Mouse (Mus musculus) CH12.LX (cell line): ENCODE measurements around the gene Gpr3. TPM values are rescaled to one million over a fixed set of nuclear protein-coding genes. Genes with fewer than 3 reads are reported as not detected.

Source experiments
- DNase-seq: peaks from one replicate; pipeline ENCODE4 v3.0.0-alpha.2; 2013; ENCODE audit errors: extremely low read depth
- H3K27ac ChIP-seq: 2 replicates; pipeline ENCODE4 v1.5.1; 2012; ENCODE audit warnings: low read depth, mild to moderate bottlenecking, control low read depth, moderate library complexity; ENCODE audit not compliant: insufficient read depth
- H3K27me3 ChIP-seq: replicated peaks from 2 replicates; pipeline ENCODE3; 2012; ENCODE audit warnings: inconsistent platforms
- H3K36me3 ChIP-seq, 2 experiments: replicated peaks in 1 of 2; 2 replicates each; pipeline versions ENCODE3 to v1.6.1; 2012; ENCODE audit warnings: inconsistent platforms in 1 of 2, low read length in 1 of 2, mild to moderate bottlenecking in 1 of 2, mixed read lengths in 1 of 2, moderate library complexity in 1 of 2; ENCODE audit not compliant: control insufficient read depth in 1 of 2, insufficient read depth in 1 of 2
- H3K4me1 ChIP-seq, 2 experiments: 2 replicates each; pipeline ENCODE4 v1.6.1; 2012; ENCODE audit warnings: inconsistent platforms in 1 of 2, moderate library complexity in 1 of 2; ENCODE audit not compliant: insufficient read depth in 2 of 2, control insufficient read depth in 1 of 2
- H3K4me2 ChIP-seq: 2 replicates; pipeline ENCODE4 v1.6.1; 2012; ENCODE audit warnings: low read depth, mild to moderate bottlenecking, control low read depth; ENCODE audit not compliant: poor library complexity, insufficient read depth, severe bottlenecking
- H3K4me3 ChIP-seq, 3 experiments: fragments of 150-350 bp in 1 of 3; sonication (generic) in 1 of 3; replicated peaks in 1 of 3; 2 replicates each; pipeline versions ENCODE3 to v1.5.1; 2011 to 2012; ENCODE audit warnings: low read depth in 2 of 3, low read length in 2 of 3, mild to moderate bottlenecking in 2 of 3, moderate library complexity in 2 of 3, control low read depth in 1 of 3, improper control_type of control experiment in 1 of 3, inconsistent platforms in 1 of 3, mixed read lengths in 1 of 3; ENCODE audit not compliant: poor library complexity in 1 of 3
- H3K79me2 ChIP-seq: replicated peaks from 2 replicates; pipeline ENCODE4 v1.6.1; 2012; ENCODE audit warnings: mild to moderate bottlenecking, moderate library complexity; ENCODE audit not compliant: control insufficient read depth, poor library complexity, insufficient read depth, severe bottlenecking; ENCODE audit errors: extremely low read depth
- H3K9ac ChIP-seq: 2 replicates; pipeline ENCODE4 v1.6.1; 2012; ENCODE audit warnings: low read depth, mild to moderate bottlenecking, control low read depth, moderate library complexity; ENCODE audit not compliant: insufficient read depth
- H3K9me3 ChIP-seq: replicated peaks from 2 replicates; pipeline ENCODE3; 2012; ENCODE audit warnings: low read length, inconsistent platforms, mixed read lengths
- BHLHE40 ChIP-seq: IDR thresholded peaks from 2 replicates; pipeline ENCODE4 v1.6.1; 2011; ENCODE audit warnings: mild to moderate bottlenecking, low read depth, low read length, improper control_type of control experiment
- CHD1 ChIP-seq: IDR thresholded peaks from 2 replicates; pipeline ENCODE4 v1.6.1; 2012; ENCODE audit warnings: low read depth, low read length, improper control_type of control experiment, inconsistent platforms
- CHD2 ChIP-seq: IDR thresholded peaks from 2 replicates; pipeline ENCODE4 v1.6.1; 2011; ENCODE audit warnings: low read length, improper control_type of control experiment
- CTCF ChIP-seq, 2 experiments: IDR thresholded peaks in 1 of 2; conservative IDR thresholded peaks in 1 of 2; 2 replicates each; pipeline ENCODE4 v1.5.1; 2011 to 2012; ENCODE audit warnings: low read depth in 2 of 2, low read length in 2 of 2, improper control_type of control experiment in 1 of 2, inconsistent platforms in 1 of 2, mild to moderate bottlenecking in 1 of 2, moderate library complexity in 1 of 2
- ELF1 ChIP-seq: IDR thresholded peaks from 2 replicates; pipeline ENCODE4 v1.6.1; 2014; ENCODE audit warnings: low read depth, mild to moderate bottlenecking, inconsistent platforms, low read length, improper control_type of control experiment
- EP300 ChIP-seq: IDR thresholded peaks from 2 replicates; pipeline ENCODE4 v1.6.1; 2011; ENCODE audit warnings: low read length, improper control_type of control experiment
- ETS1 ChIP-seq: conservative IDR thresholded peaks from 2 replicates; pipeline ENCODE4 v1.6.1; 2012; ENCODE audit warnings: low read depth, mild to moderate bottlenecking, inconsistent platforms, low read length, improper control_type of control experiment, moderate library complexity
- GABPA ChIP-seq: IDR thresholded peaks from 2 replicates; pipeline ENCODE4 v1.6.1; 2012; ENCODE audit warnings: low read depth, low read length, improper control_type of control experiment, inconsistent platforms; ENCODE audit not compliant: insufficient replicate concordance
- HCFC1 ChIP-seq: IDR thresholded peaks from 2 replicates; pipeline ENCODE4 v1.6.1; 2012; ENCODE audit warnings: low read depth, mild to moderate bottlenecking, inconsistent platforms, low read length, improper control_type of control experiment
- IRF4 ChIP-seq: IDR thresholded peaks from 2 replicates; pipeline ENCODE4 v1.6.1; 2014; ENCODE audit warnings: low read depth, mild to moderate bottlenecking, inconsistent platforms, low read length, improper control_type of control experiment
- JUN ChIP-seq: IDR thresholded peaks from 2 replicates; pipeline ENCODE4 v1.6.1; 2011; ENCODE audit warnings: low read depth, mild to moderate bottlenecking, low read length, improper control_type of control experiment, moderate library complexity; ENCODE audit not compliant: insufficient read depth
- JUND ChIP-seq: conservative IDR thresholded peaks from 2 replicates; pipeline ENCODE4 v1.6.1; 2011; ENCODE audit warnings: low read depth, low read length, improper control_type of control experiment
- KAT2A ChIP-seq: IDR thresholded peaks from 2 replicates; pipeline ENCODE4 v1.6.1; 2012; ENCODE audit warnings: low read length, improper control_type of control experiment, inconsistent platforms; ENCODE audit not compliant: insufficient replicate concordance
- MAFK ChIP-seq: IDR thresholded peaks from 2 replicates; pipeline ENCODE4 v1.6.1; 2011; ENCODE audit warnings: low read length, improper control_type of control experiment; ENCODE audit not compliant: insufficient replicate concordance
- MAZ ChIP-seq: IDR thresholded peaks from 2 replicates; pipeline ENCODE4 v1.6.1; 2012; ENCODE audit warnings: low read depth, mild to moderate bottlenecking, inconsistent platforms, low read length, improper control_type of control experiment, moderate library complexity
- MEF2A ChIP-seq: IDR thresholded peaks from 2 replicates; pipeline ENCODE4 v1.6.1; 2014; ENCODE audit warnings: low read depth, mild to moderate bottlenecking, inconsistent platforms, low read length, improper control_type of control experiment, borderline replicate concordance
- NELFE ChIP-seq: IDR thresholded peaks from 2 replicates; pipeline ENCODE4 v1.6.1; 2011; ENCODE audit warnings: low read depth, low read length, improper control_type of control experiment
- NRF1 ChIP-seq: IDR thresholded peaks from 2 replicates; pipeline ENCODE4 v1.6.1; 2014; ENCODE audit warnings: low read depth, mild to moderate bottlenecking, inconsistent platforms, low read length, improper control_type of control experiment, moderate library complexity
- PAX5 ChIP-seq: IDR thresholded peaks from 2 replicates; pipeline ENCODE4 v1.6.1; 2012; ENCODE audit warnings: low read length, inconsistent platforms, mixed read lengths
- POLR2AphosphoS2 ChIP-seq: IDR thresholded peaks from 2 replicates; pipeline ENCODE4 v1.6.1; 2011; ENCODE audit warnings: low read depth, low read length, improper control_type of control experiment
- RAD21 ChIP-seq: IDR thresholded peaks from 2 replicates; pipeline ENCODE4 v1.6.1; 2011; ENCODE audit warnings: low read depth, mild to moderate bottlenecking, low read length, improper control_type of control experiment, moderate library complexity
- RCOR1 ChIP-seq: conservative IDR thresholded peaks from 2 replicates; pipeline ENCODE4 v1.6.1; 2012; ENCODE audit warnings: low read depth, mild to moderate bottlenecking, inconsistent platforms, low read length, improper control_type of control experiment
- SIN3A ChIP-seq: IDR thresholded peaks from 2 replicates; pipeline ENCODE4 v1.6.1; 2012; ENCODE audit warnings: low read length, improper control_type of control experiment, inconsistent platforms
- TBP ChIP-seq: conservative IDR thresholded peaks from 2 replicates; pipeline ENCODE4 v1.6.1; 2011; ENCODE audit warnings: low read depth, low read length, improper control_type of control experiment
- TCF12 ChIP-seq: IDR thresholded peaks from 2 replicates; pipeline ENCODE4 v1.6.1; 2014; ENCODE audit warnings: low read depth, mild to moderate bottlenecking, inconsistent platforms, low read length, improper control_type of control experiment
- UBTF ChIP-seq: IDR thresholded peaks from 2 replicates; pipeline ENCODE4 v1.6.1; 2012; ENCODE audit warnings: low read depth, mild to moderate bottlenecking, inconsistent platforms, low read length, improper control_type of control experiment, moderate library complexity
- USF1 ChIP-seq: IDR thresholded peaks from 2 replicates; pipeline ENCODE4 v1.6.1; 2014; ENCODE audit warnings: low read depth, mild to moderate bottlenecking, inconsistent platforms, low read length, improper control_type of control experiment
- USF2 ChIP-seq: conservative IDR thresholded peaks from 2 replicates; pipeline ENCODE4 v1.6.1; 2011; ENCODE audit warnings: low read depth, low read length, improper control_type of control experiment
- ZC3H11A ChIP-seq: IDR thresholded peaks from 2 replicates; pipeline ENCODE4 v1.6.1; 2012; ENCODE audit warnings: low read depth, mild to moderate bottlenecking, inconsistent platforms, low read length, improper control_type of control experiment
- ZNF384 ChIP-seq: IDR thresholded peaks from 2 replicates; pipeline ENCODE4 v1.6.1; 2012; ENCODE audit warnings: low read depth, low read length, improper control_type of control experiment, inconsistent platforms
- dilution Hi-C: fragments of 300-500 bp; cut with MboI; formaldehyde crosslinking; loops from 2 replicates; pipeline ENCODE4 v1.14.3; 2020; ENCODE audit warnings: low sequenced_read_pairs; ENCODE audit not compliant: extremely low pct_unique_long_range_greater_than_20kb, extremely low pct_ligation_motif_present
- in situ Hi-C: fragments of 300-500 bp; cut with MboI; formaldehyde crosslinking; loops from 3 replicates; pipeline ENCODE4 v1.14.3; 2019; ENCODE audit warnings: low sequenced_read_pairs, low pct_ligation_motif_present, low pct_unique_long_range_greater_than_20kb, mixed read lengths
- polyA plus RNA-seq: library from polyadenylated mRNA; unstranded; fragments of >175 nt; gene quantifications from 2 replicates; pipeline ENCODE4 v1.2.1, GENCODE M21; 2012; ENCODE audit warnings: low read depth; ENCODE audit not compliant: insufficient read length
- total RNA-seq, 2 experiments: library from RNA; depleted of rRNA; stranded (reverse); fragments of 300-350 nt in 1 of 2; fragments of >200 nt in 1 of 2; gene quantifications; 2 replicates each; pipeline ENCODE4 v1.2.3; 2012 to 2014

The Gpr3 gene
- total and polyA plus RNA-seq, 3 experiments = 0.11 to 0.13 TPM; not detected in 1

- Histone ChIP-seq H3K9me3 (no peaks in the 10 kb centered on the region), H3K4me2 (no peak overlapping the region), H3K9ac (no peak overlapping the region), H3K79me2 (no peaks in the 10 kb centered on the region), H3K27ac (no peak overlapping the region), H3K36me3 (no peaks in the 10 kb centered on the region), H3K4me3 (no peak overlapping the region), H3K4me1 (peaks cover 0 to 4% of the 10 kb centered on the region in 2 experiments; a peak in 1 of 4 replicates), H3K27me3 (peaks cover 59% of the 10 kb centered on the region)
- dilution Hi-C loops = no loop called here
- DNase-seq = no peak
- TF ChIP-seq KAT2A (no peak), IRF4 (no peak), RAD21 (no peak), RCOR1 (no peak), MAZ (no peak), MEF2A (no peak), HCFC1 (no peak), JUN (no peak), PAX5 (no peak), NELFE (no peak), CTCF (conservative IDR thresholded peaks at IDR 0.05 in 1 of 2, IDR thresholded peaks at IDR 0.05 in 1 of 2; ENCODE audit: low read depth in 2 of 2, low read length in 2 of 2) (no peak), ZNF384 (no peak), ELF1 (no peak), USF1 (no peak), CHD1 (no peak), UBTF (no peak), EP300 (no peak), SIN3A (no peak), ZC3H11A (no peak)
- in situ Hi-C loops = no loop called here
Observed at GRCm38 (mm10) chr4:133247072-133247471, 34.7 kb upstream of the Gpr3 start.

- H3K4me3 ChIP-seq = no peak overlapping the region
- TF ChIP-seq BHLHE40 = no peak
- TF ChIP-seq TBP = no peak
- TF ChIP-seq CHD1 = no peak
- no peak for TF ChIP-seq MAFK
- TF ChIP-seq CHD2 = no peak
- TF ChIP-seq ZC3H11A = no peak
- no peak for TF ChIP-seq JUND
- no peak for TF ChIP-seq NRF1
- TF ChIP-seq KAT2A = no peak
- TF ChIP-seq USF1 = no peak
- no peak for TF ChIP-seq ZNF384
- no peak for TF ChIP-seq USF2
- TF ChIP-seq RCOR1 = no peak
- no peak for TF ChIP-seq UBTF
- TF ChIP-seq TCF12 = no peak
- no peak for TF ChIP-seq GABPA
- TF ChIP-seq POLR2AphosphoS2 = no peak
- no peak for TF ChIP-seq ETS1
- no peak for TF ChIP-seq MEF2A
- TF ChIP-seq, all 38 proteins: peak for 0
- DNase-seq = no peak
- Histone ChIP-seq H3K27ac (no peak overlapping the region), H3K4me2 (no peak overlapping the region), H3K79me2 (no peaks in the 10 kb centered on the region), H3K9ac (no peak overlapping the region), H3K4me1 (peaks cover 0 to 9% of the 10 kb centered on the region in 2 experiments; a peak in 2 of 4 replicates), H3K27me3 (peaks cover 75% of the 10 kb centered on the region), H3K9me3 (peaks cover 2% of the 10 kb centered on the region), H3K36me3 (no peaks in the 10 kb centered on the region)
- in situ Hi-C loops (no loop called here), dilution Hi-C loops (no loop called here)
Observed at GRCm38 (mm10) chr4:133244289-133244688, 32.0 kb upstream of the Gpr3 start.
